Mouse (Mus musculus) myocyte (in vitro differentiated cells): Measurements from ENCODE around the gene Fam229b. TPM values are rescaled to one million over a fixed set of nuclear protein-coding genes. Genes with fewer than 3 reads are reported as not detected.

Source experiments
- H3K27me3 ChIP-seq: one replicate; pipeline ENCODE4 v1.6.1; 2011; ENCODE audit not compliant: control insufficient read depth, insufficient read depth, insufficient read length
- H3K36me3 ChIP-seq: one replicate; pipeline ENCODE4 v1.6.1; 2011; ENCODE audit not compliant: control insufficient read depth, insufficient read depth
- H3K4me2 ChIP-seq: one replicate; pipeline ENCODE4 v1.6.1; 2011; ENCODE audit warnings: low read depth, control low read depth
- H3K4me3 ChIP-seq: one replicate; pipeline ENCODE4 v1.5.1; 2011; ENCODE audit warnings: mild to moderate bottlenecking, control low read depth, moderate library complexity
- H3K79me2 ChIP-seq: one replicate; pipeline ENCODE4 v1.6.1; 2011; ENCODE audit not compliant: control insufficient read depth, insufficient read depth
- H3ac ChIP-seq: one replicate; pipeline ENCODE4 v1.6.1; 2011; ENCODE audit not compliant: control insufficient read depth, insufficient read length
- CEBPB ChIP-seq: IDR thresholded peaks from 2 replicates; pipeline ENCODE4 v1.6.1; 2011; ENCODE audit warnings: mild to moderate bottlenecking, moderate library complexity; ENCODE audit not compliant: poor library complexity, insufficient read depth, severe bottlenecking
- E2F4 ChIP-seq: IDR thresholded peaks from one replicate; pipeline ENCODE4 v1.6.1; 2011; ENCODE audit warnings: mild to moderate bottlenecking, control low read depth, moderate library complexity; ENCODE audit not compliant: insufficient read depth
- MAX ChIP-seq: IDR thresholded peaks from one replicate; pipeline ENCODE4 v1.6.1; 2011; ENCODE audit warnings: low read depth, mild to moderate bottlenecking, control low read depth
- MYOD1 ChIP-seq, 3 experiments: IDR thresholded peaks; one replicate each; pipeline ENCODE4 v1.6.1; 2011; ENCODE audit warnings: control low read depth in 2 of 3, low read depth in 2 of 3, mild to moderate bottlenecking in 2 of 3, moderate library complexity in 1 of 3; ENCODE audit not compliant: insufficient read length in 2 of 3, control insufficient read depth in 1 of 3
- MYOG ChIP-seq, 3 experiments: IDR thresholded peaks; one replicate each; pipeline ENCODE4 v1.6.1; 2011; ENCODE audit warnings: control low read depth in 2 of 3, low read depth in 2 of 3, mild to moderate bottlenecking in 2 of 3; ENCODE audit not compliant: insufficient read length in 2 of 3, control insufficient read depth in 1 of 3, insufficient read depth in 1 of 3
- POLR2A ChIP-seq: IDR thresholded peaks from one replicate; pipeline ENCODE4 v1.6.1; 2011; ENCODE audit warnings: low read depth, mild to moderate bottlenecking, control low read depth, moderate library complexity; ENCODE audit not compliant: insufficient read length
- POLR2AphosphoS2 ChIP-seq: IDR thresholded peaks from one replicate; pipeline ENCODE4 v1.6.1; 2011; ENCODE audit warnings: low read depth, control low read depth; ENCODE audit not compliant: insufficient read length
- REST ChIP-seq: IDR thresholded peaks from one replicate; pipeline ENCODE4 v1.6.1; 2011; ENCODE audit warnings: mild to moderate bottlenecking, control low read depth, moderate library complexity; ENCODE audit not compliant: insufficient read depth, insufficient read length
- SRF ChIP-seq: IDR thresholded peaks from one replicate; pipeline ENCODE4 v1.6.1; 2011; ENCODE audit warnings: low read depth; ENCODE audit not compliant: control insufficient read depth, insufficient read length
- TCF12 ChIP-seq: IDR thresholded peaks from one replicate; pipeline ENCODE4 v1.6.1; 2011; ENCODE audit warnings: mild to moderate bottlenecking, control low read depth; ENCODE audit not compliant: poor library complexity, insufficient read depth, severe bottlenecking
- TCF3 ChIP-seq: IDR thresholded peaks from one replicate; pipeline ENCODE4 v1.6.1; 2011; ENCODE audit warnings: low read depth, control low read depth; ENCODE audit not compliant: insufficient read length
- USF1 ChIP-seq: IDR thresholded peaks from one replicate; pipeline ENCODE4 v1.6.1; 2011; ENCODE audit warnings: low read depth, mild to moderate bottlenecking, control low read depth, moderate library complexity
- polyA plus RNA-seq: library from polyadenylated mRNA; unstranded; fragments of >200 nt; fragmentation: generic; extraction: Trizol; gene quantifications from one replicate; pipeline ENCODE4 v1.2.1, GENCODE M21; 2012; ENCODE audit warnings: missing spikeins

The Fam229b gene
- polyA plus RNA-seq, 1 experiment = 5.3 TPM

- Histone ChIP-seq H3K4me2 (no peak overlapping the region), H3ac (no peak overlapping the region), H3K27me3 (no peaks in the 10 kb centered on the region), H3K4me3 (no peak overlapping the region), H3K36me3 (no peaks in the 10 kb centered on the region), H3K79me2 (no peaks in the 10 kb centered on the region)
- TF ChIP-seq POLR2AphosphoS2 (no peak), SRF (no peak), TCF12 (no peak), REST (no peak), USF1 (no peak), CEBPB (no peak), E2F4 (no peak), MAX (no peak), TCF3 (no peak), MYOD1 (IDR thresholded peaks at IDR 0.05; ENCODE audit: control insufficient read depth in 1 of 3, insufficient read length in 2 of 3, low read depth in 2 of 3) (no peak)
Observed at GRCm38 (mm10) chr10:39106935-39107334, 26.8 kb downstream of the Fam229b start.

DNA sequence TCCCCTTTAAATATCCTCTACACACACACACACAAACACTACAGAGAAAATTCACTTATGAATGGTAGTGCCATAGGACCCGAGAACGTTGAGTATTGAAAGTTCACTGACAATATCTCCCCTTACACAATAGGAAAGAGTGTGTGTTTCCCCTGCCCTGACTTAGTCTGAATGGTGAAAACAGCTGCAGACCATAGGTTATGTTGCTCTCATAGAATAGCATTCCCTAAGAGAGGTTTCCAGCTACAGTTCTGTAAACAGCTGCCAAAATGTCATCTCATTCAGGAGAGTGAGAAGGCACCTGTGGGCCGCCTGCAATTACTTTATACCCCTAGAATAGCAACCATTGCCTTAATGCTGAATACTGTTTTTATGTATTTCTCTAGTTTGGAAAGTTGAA is 27.3 kb downstream of the Fam229b start:
- H3K4me2 ChIP-seq = no peak overlapping the region
- H3ac ChIP-seq = no peak overlapping the region
- no peaks in the 10 kb centered on the region for H3K27me3 ChIP-seq
- H3K79me2 ChIP-seq = no peaks in the 10 kb centered on the region
- H3K4me3 ChIP-seq = no peak overlapping the region
- no peaks in the 10 kb centered on the region for H3K36me3 ChIP-seq
- TF ChIP-seq TCF3 = no peak
- TF ChIP-seq SRF = no peak
- no peak for TF ChIP-seq CEBPB
- TF ChIP-seq REST = no peak
- no peak for TF ChIP-seq MAX
- no peak for TF ChIP-seq MYOG (IDR thresholded peaks at IDR 0.05; ENCODE audit: control insufficient read depth in 1 of 3, insufficient read depth in 1 of 3, insufficient read length in 2 of 3, low read depth in 2 of 3)
- no peak for TF ChIP-seq MYOD1 (IDR thresholded peaks at IDR 0.05; ENCODE audit: control insufficient read depth in 1 of 3, insufficient read length in 2 of 3, low read depth in 2 of 3)
- TF ChIP-seq E2F4 = no peak
- TF ChIP-seq TCF12 = no peak

GRCm38 (mm10) chr10:39104803-39105449 is 28.8 kb downstream of the Fam229b start:
- TF ChIP-seq USF1 (no peak), TCF3 (no peak), CEBPB (no peak), TCF12 (no peak), MYOG (IDR thresholded peaks at IDR 0.05; ENCODE audit: control insufficient read depth in 1 of 3, insufficient read depth in 1 of 3, insufficient read length in 2 of 3, low read depth in 2 of 3) (no peak), E2F4 (no peak), POLR2A (no peak), SRF (no peak), REST (no peak), MAX (no peak), MYOD1 (IDR thresholded peaks at IDR 0.05; ENCODE audit: control insufficient read depth in 1 of 3, insufficient read length in 2 of 3, low read depth in 2 of 3) (no peak), POLR2AphosphoS2 (no peak)
- Histone ChIP-seq H3ac (no peak overlapping the region), H3K4me3 (no peak overlapping the region), H3K27me3 (no peaks in the 10 kb centered on the region), H3K79me2 (no peaks in the 10 kb centered on the region), H3K4me2 (no peak overlapping the region), H3K36me3 (no peaks in the 10 kb centered on the region)

DNA sequence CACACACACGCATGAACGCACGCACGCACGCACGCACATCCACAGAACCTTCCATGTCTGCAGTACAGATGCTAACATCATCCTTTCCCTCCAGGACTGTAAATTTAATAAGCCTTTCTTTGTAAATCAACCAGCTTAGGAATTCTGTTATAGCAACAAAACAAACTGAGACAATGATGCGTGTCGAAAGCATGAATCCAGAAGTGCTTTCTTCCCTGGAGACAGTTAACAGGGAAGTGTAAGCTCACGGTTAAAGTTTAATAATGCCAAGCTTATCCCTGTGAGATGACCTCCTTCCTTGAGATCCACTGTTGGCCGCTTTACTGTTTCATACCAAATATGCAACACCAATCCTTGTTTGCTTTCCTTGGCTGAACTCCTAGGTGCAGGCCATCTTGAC is 35.0 kb downstream of the Fam229b start:
- Histone ChIP-seq H3K4me2 (no peak overlapping the region), H3ac (no peak overlapping the region), H3K79me2 (no peaks in the 10 kb centered on the region), H3K36me3 (no peaks in the 10 kb centered on the region), H3K27me3 (no peaks in the 10 kb centered on the region), H3K4me3 (no peak overlapping the region)
- TF ChIP-seq REST (no peak), MYOD1 (IDR thresholded peaks at IDR 0.05; ENCODE audit: control insufficient read depth in 1 of 3, insufficient read length in 2 of 3, low read depth in 2 of 3) (no peak), CEBPB (no peak)

DNA sequence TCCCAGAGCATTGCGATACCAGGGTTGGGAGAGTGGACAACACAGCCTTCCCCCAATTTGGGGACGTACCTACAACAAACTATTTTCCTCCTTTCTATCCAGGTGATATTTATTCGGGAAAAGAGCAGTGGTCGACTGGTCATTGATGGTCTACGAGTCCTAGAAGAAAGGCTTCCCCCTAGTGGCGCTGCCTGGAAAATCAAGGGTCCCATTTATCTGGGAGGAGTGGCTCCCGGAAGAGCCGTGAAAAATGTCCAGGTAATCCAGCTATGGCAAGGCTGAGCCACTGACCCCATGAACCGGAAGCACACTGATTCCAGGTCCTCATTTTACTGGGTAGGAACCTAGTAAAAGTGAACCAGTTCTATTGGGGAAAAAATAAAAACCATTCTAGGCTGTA is 36.7 kb downstream of the Fam229b start:
- Histone ChIP-seq H3K4me3 (no peak overlapping the region), H3K36me3 (no peaks in the 10 kb centered on the region), H3K79me2 (no peaks in the 10 kb centered on the region), H3ac (no peak overlapping the region), H3K4me2 (peak overlapping the region; percentile 44), H3K27me3 (no peaks in the 10 kb centered on the region)
- no peak for TF ChIP-seq REST

- no peak for TF ChIP-seq USF1
- TF ChIP-seq MYOG (IDR thresholded peaks at IDR 0.05; ENCODE audit: control insufficient read depth in 1 of 3, insufficient read depth in 1 of 3, insufficient read length in 2 of 3, low read depth in 2 of 3) = no peak
- no peak for TF ChIP-seq SRF
- no peak for TF ChIP-seq MYOD1 (IDR thresholded peaks at IDR 0.05; ENCODE audit: control insufficient read depth in 1 of 3, insufficient read length in 2 of 3, low read depth in 2 of 3)
- no peak for TF ChIP-seq CEBPB
- TF ChIP-seq POLR2AphosphoS2 = no peak
- TF ChIP-seq TCF12 = no peak
- no peak for TF ChIP-seq POLR2A
- no peak for TF ChIP-seq TCF3
- TF ChIP-seq REST = no peak
- H3K27me3 ChIP-seq = no peaks in the 10 kb centered on the region
- no peak overlapping the region for H3K4me2 ChIP-seq
- H3ac ChIP-seq = no peak overlapping the region
- H3K4me3 ChIP-seq = no peak overlapping the region
- H3K36me3 ChIP-seq = no peaks in the 10 kb centered on the region
- H3K79me2 ChIP-seq = no peaks in the 10 kb centered on the region
Observed at GRCm38 (mm10) chr10:39072048-39072447, 61.7 kb downstream of the Fam229b start.
